Mouse (Mus musculus) hindbrain, embryonic 11.5 days (tissue): ENCODE data around the gene Hfe2. TPM values are rescaled to one million over a fixed set of nuclear protein-coding genes. Genes with fewer than 3 reads are reported as not detected.

Source experiments
- ATAC-seq: fragments of 200-750 bp; cut with Nextera tagmentation; 2 replicates; pipeline ENCODE4 v1.8.0; 2017; ENCODE audit warnings: mild to moderate bottlenecking, moderate TSS enrichment, moderate library complexity; ENCODE audit not compliant: low FRiP score
- DNase-seq: peaks from one replicate; pipeline ENCODE4 v3.0.0-alpha.2; 2015; ENCODE audit warnings: low spot score
- H3K27ac ChIP-seq: fragments of 300-500 bp; sonication (generic); 2 replicates; pipeline ENCODE4 v1.5.1; 2014; ENCODE audit warnings: mild to moderate bottlenecking, low read depth, low read length
- H3K27me3 ChIP-seq: fragments of 300-500 bp; sonication (generic); 2 replicates; pipeline ENCODE4 v1.6.1; 2014; ENCODE audit warnings: mild to moderate bottlenecking, low read length, moderate library complexity, mixed read lengths; ENCODE audit not compliant: control insufficient read depth, insufficient read depth
- H3K36me3 ChIP-seq: fragments of 300-500 bp; sonication (generic); 2 replicates; pipeline ENCODE4 v1.6.1; 2014; ENCODE audit warnings: mild to moderate bottlenecking, low read length, moderate library complexity, mixed read lengths; ENCODE audit not compliant: control insufficient read depth, insufficient read depth
- H3K4me1 ChIP-seq: fragments of 300-500 bp; sonication (generic); replicated peaks from 2 replicates; pipeline ENCODE4 v1.6.1; 2014; ENCODE audit warnings: low read length, mixed read lengths; ENCODE audit not compliant: control insufficient read depth, insufficient read depth
- H3K4me2 ChIP-seq: fragments of 300-500 bp; sonication (generic); replicated peaks from 2 replicates; pipeline ENCODE4 v1.6.1; 2014; ENCODE audit warnings: mild to moderate bottlenecking, low read depth, low read length
- H3K4me3 ChIP-seq: fragments of 300-500 bp; sonication (generic); 2 replicates; pipeline ENCODE4 v1.5.1; 2014; ENCODE audit warnings: low read depth, low read length
- H3K9ac ChIP-seq: fragments of 300-500 bp; sonication (generic); 2 replicates; pipeline ENCODE4 v1.6.1; 2014; ENCODE audit warnings: low read depth, low read length
- H3K9me3 ChIP-seq: fragments of 300-500 bp; sonication (generic); 2 replicates; pipeline ENCODE4 v1.6.1; 2016; ENCODE audit warnings: low read length; ENCODE audit not compliant: control insufficient read depth
- WGBS: fragments of 180-500 bp; shearing (Covaris S2); extraction: QIAGEN DNeasy Blood & Tissue Kit; methylation state at CpG from one replicate; pipeline ENCODE4 v1.1.7; 2014; 5-methylcytosine and 5-hydroxymethylcytosine counted together
- polyA plus RNA-seq: library from polyadenylated mRNA; unstranded; fragments of >200 nt; fragmentation: Nextera tagmentation; extraction: Ambion mirVana; gene quantifications from 2 replicates; pipeline ENCODE4 v1.2.1, GENCODE M21; 2014

The Hfe2 gene
- polyA plus RNA-seq, 1 experiment from 2014 or later = 1.6 TPM

DNA sequence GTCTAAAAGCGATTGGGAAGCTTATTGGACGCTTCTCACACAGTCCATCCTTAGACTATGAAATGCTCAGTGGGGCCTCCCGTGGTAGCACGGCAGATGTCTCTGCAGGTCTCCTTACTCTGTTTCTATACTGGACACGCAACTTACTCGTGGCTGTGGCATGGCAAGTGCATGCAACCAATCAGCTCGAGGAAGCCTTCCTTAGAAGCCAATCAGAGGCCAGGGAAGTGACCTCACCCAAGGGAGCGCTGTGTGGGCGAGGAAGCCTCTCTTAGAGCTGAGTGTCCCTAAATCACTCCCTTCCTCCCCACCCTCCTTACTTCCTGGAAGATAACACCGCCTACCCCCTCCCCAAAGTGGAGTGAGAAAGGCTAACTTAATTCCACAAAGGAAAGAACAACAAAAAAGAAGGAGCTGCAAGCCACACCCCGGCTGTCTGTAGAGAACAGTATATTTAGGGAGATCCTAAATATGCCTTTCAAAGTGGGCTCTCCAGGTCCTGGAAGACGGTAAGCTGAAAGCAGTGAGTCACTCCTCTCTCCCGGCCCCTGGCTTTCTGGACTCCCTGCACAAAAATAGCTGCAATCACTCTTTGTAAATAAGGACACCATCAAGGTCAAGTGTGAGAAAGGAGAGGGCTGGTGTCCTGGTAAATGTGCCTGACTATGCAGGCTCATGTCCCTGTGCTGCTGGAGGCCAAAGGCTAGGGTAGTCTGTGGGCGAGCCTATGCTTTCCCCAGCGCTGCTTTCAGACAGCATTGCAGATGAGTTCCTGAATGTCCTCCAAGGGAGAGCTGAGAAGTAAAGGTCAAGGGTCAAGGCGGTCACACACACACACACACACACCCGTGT is 51.9 kb downstream of the Hfe2 start, which contains the start of gene Gm16253:
Gene Gm16253 (plus strand): TSS at position 295 of the 852 bp plus-strand sequence.
- Histone ChIP-seq H3K27ac (peak within 1 kb of the TSS; percentile 48; the same call in 1 of the 2 replicates), H3K4me1 (peaks cover 3% of the 10 kb centered on the region), H3K4me2 (peak within 1 kb of the TSS; percentile 18), H3K9me3 (no peaks in the 10 kb centered on the region), H3K9ac (peak within 1 kb of the TSS; percentile 25; the same call in 1 of the 2 replicates), H3K27me3 (no peaks in the 10 kb centered on the region), H3K36me3 (no peaks in the 10 kb centered on the region), H3K4me3 (no peak within 1 kb of the TSS)
- peak; percentile 82 for DNase-seq
- 29% methylated on average over 17 of the region's 17 CpGs for WGBS
- peak; percentile 89 for ATAC-seq

DNA sequence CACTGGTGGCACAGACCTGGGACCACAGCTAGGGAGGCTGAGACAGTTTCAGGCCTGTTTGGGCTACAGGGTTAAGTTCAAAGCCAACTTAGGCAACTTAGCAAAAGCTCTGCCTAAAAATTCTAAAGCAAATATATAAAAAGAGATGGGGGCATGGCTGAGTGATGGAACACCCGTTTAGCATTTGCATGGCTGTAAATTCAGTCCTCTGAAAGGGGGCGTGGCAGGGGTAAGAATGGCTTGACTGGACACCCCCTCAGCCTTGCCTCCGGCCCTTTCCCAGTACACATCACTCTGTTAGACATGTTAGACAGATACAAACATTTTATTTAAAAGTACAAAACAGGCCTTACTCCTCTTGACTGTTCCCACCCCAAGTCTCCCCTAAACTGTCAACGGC is 52.6 kb downstream of the Hfe2 start:
- H3K4me1 ChIP-seq = peaks cover 3% of the 10 kb centered on the region
- no peak for ATAC-seq
- H3K27ac ChIP-seq = peak overlapping the region; percentile 30; the same call in 1 of the 2 replicates
- no peaks in the 10 kb centered on the region for H3K36me3 ChIP-seq
- no peak overlapping the region for H3K9ac ChIP-seq
- DNase-seq = no peak
- H3K9me3 ChIP-seq = no peaks in the 10 kb centered on the region
- H3K4me3 ChIP-seq = no peak overlapping the region
- WGBS = 74% methylated on average over 4 of the region's 4 CpGs
- no peak overlapping the region for H3K4me2 ChIP-seq
- no peaks in the 10 kb centered on the region for H3K27me3 ChIP-seq

Other genes starting within 250 kb of the Hfe2 start
- 1.3 and 1.9 TPM in 2 replicates for gene Fcgr1, start 231.2 kb upstream of the Hfe2 start, polyA plus RNA-seq
- gene BC107364, start 72.9 kb upstream of the Hfe2 start, polyA plus RNA-seq = not detected in 2 replicates
- gene Txnip, start 32.8 kb downstream of the Hfe2 start, polyA plus RNA-seq = 48.9 and 53.4 TPM in 2 replicates
- 0.46 and 0.70 TPM in 2 replicates for gene Gm16253, start 51.8 kb downstream of the Hfe2 start, polyA plus RNA-seq
- gene Polr3gl, start 69.0 kb downstream of the Hfe2 start, polyA plus RNA-seq = 15.4 and 16.6 TPM in 2 replicates
- 2.0 and 2.4 TPM in 2 replicates for gene Ankrd34a, start 71.5 kb downstream of the Hfe2 start, polyA plus RNA-seq
- gene Lix1l, start 76.0 kb downstream of the Hfe2 start, polyA plus RNA-seq = 7.1 and 7.8 TPM in 2 replicates
- gene Rbm8a, start 104.8 kb downstream of the Hfe2 start, polyA plus RNA-seq = 172 and 178 TPM in 2 replicates
- gene Pex11b, start 110.2 kb downstream of the Hfe2 start, polyA plus RNA-seq = 42.8 and 44.6 TPM in 2 replicates
- 0.04 and 0.22 TPM in 2 replicates for gene Gm42957, start 110.3 kb downstream of the Hfe2 start, polyA plus RNA-seq
- 0.53 and 1.3 TPM in 2 replicates for gene Itga10, start 120.4 kb downstream of the Hfe2 start, polyA plus RNA-seq
- gene Ankrd35, start 145.0 kb downstream of the Hfe2 start, polyA plus RNA-seq = 0.25 and 0.40 TPM in 2 replicates
- gene Pias3, start 171.2 kb downstream of the Hfe2 start, polyA plus RNA-seq = 25.2 and 28.2 TPM in 2 replicates
- 12.8 and 14.4 TPM in 2 replicates for gene Nudt17, start 183.4 kb downstream of the Hfe2 start, polyA plus RNA-seq
- gene Polr3c, start 202.5 kb downstream of the Hfe2 start, polyA plus RNA-seq = 38.0 and 38.1 TPM in 2 replicates
- gene Rnf115, start 202.5 kb downstream of the Hfe2 start, polyA plus RNA-seq = 90.0 and 90.4 TPM in 2 replicates